Mouse (Mus musculus): Measurements from ENCODE around the gene Smc2. TPM values are rescaled to one million over a fixed set of nuclear protein-coding genes. Genes with fewer than 3 reads are reported as not detected.
"Not testable (repeated sequence)": the region's sequence is repeated elsewhere in the genome, so short reads cannot be mapped to it uniquely, and the experiment has no call there.

The Smc2 gene
- 214 and 225 TPM in 2 replicates for polyA plus RNA-seq (2015; fragmentation: Nextera tagmentation; extraction: Ambion mirVana)

- Histone ChIP-seq H3K9ac (peak within 1 kb of the TSS; percentile 75), H3K9me3 (replicated peaks) (no peaks in the 10 kb centered on the region), H3K4me3 (peak within 1 kb of the TSS; percentile 76), H3K4me1 (peaks cover 9% of the 10 kb centered on the region), H3K36me3 (ENCODE audit: poor library complexity, severe bottlenecking) (peaks cover 21% of the 10 kb centered on the region), H3K4me2 (peak within 1 kb of the TSS; percentile 70), H3K27ac (peak within 1 kb of the TSS; percentile 61), H3K27me3 (no peaks in the 10 kb centered on the region)
- peak; percentile 99 for ATAC-seq
- under 1% methylated on average over 53 of the region's 53 CpGs for WGBS
Measured at GRCm38 (mm10) chr4:52438886-52439664, at the start of gene Smc2. Smc2 (plus strand) TSS chr4:52439243.

GRCm38 (mm10) chr4:52411587-52411986, 27.5 kb upstream of the Smc2 start:
- Histone ChIP-seq H3K36me3 (ENCODE audit: poor library complexity, severe bottlenecking) (no peaks in the 10 kb centered on the region), H3K27ac (no peak overlapping the region), H3K4me3 (no peak overlapping the region), H3K4me1 (no peaks in the 10 kb centered on the region), H3K4me2 (no peak overlapping the region), H3K9me3 (replicated peaks) (no peaks in the 10 kb centered on the region), H3K9ac (no peak overlapping the region), H3K27me3 (no peaks in the 10 kb centered on the region)
- no peak for ATAC-seq
- 80% methylated on average over 2 of the region's 2 CpGs for WGBS

DNA sequence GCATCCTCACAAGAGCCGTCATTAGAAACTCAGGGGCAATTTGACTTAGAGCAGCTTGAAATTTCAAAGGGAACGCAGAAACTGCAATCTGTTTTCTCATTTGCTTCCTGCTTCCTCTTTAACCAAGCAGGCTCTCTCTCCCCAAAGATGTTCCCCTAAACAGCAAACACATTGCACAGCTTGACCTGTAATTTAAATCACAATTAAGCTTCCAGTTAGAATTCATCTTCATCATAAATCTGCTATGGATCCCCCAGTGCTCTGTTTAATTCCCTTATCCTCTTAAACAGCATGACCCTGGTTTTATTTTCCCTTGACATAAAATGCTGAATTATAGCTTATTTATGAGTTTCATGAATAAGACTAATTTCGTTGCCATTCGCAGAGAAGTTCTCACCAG, 15.4 kb upstream of the Smc2 start:
- Histone ChIP-seq H3K4me1 (no peaks in the 10 kb centered on the region), H3K4me2 (no peak overlapping the region), H3K9ac (no peak overlapping the region), H3K27ac (no peak overlapping the region), H3K9me3 (replicated peaks) (no peaks in the 10 kb centered on the region), H3K36me3 (ENCODE audit: poor library complexity, severe bottlenecking) (no peaks in the 10 kb centered on the region), H3K4me3 (no peak overlapping the region), H3K27me3 (no peaks in the 10 kb centered on the region)
- 75% methylated on average over 4 of the region's 4 CpGs for WGBS
- ATAC-seq: no peak

GRCm38 (mm10) chr4:52429310-52430198, 9.5 kb upstream of the Smc2 start:
- no peak overlapping the region for H3K4me2 ChIP-seq
- no peaks in the 10 kb centered on the region for H3K36me3 ChIP-seq (ENCODE audit: poor library complexity, severe bottlenecking)
- no peaks in the 10 kb centered on the region for H3K27me3 ChIP-seq
- no peak overlapping the region for H3K9ac ChIP-seq
- H3K9me3 ChIP-seq (replicated peaks): no peaks in the 10 kb centered on the region
- 50% methylated on average over 7 of the region's 7 CpGs for WGBS
- no peak overlapping the region for H3K4me3 ChIP-seq
- no peak for ATAC-seq
- no peak overlapping the region for H3K27ac ChIP-seq
- no peaks in the 10 kb centered on the region for H3K4me1 ChIP-seq

DNA sequence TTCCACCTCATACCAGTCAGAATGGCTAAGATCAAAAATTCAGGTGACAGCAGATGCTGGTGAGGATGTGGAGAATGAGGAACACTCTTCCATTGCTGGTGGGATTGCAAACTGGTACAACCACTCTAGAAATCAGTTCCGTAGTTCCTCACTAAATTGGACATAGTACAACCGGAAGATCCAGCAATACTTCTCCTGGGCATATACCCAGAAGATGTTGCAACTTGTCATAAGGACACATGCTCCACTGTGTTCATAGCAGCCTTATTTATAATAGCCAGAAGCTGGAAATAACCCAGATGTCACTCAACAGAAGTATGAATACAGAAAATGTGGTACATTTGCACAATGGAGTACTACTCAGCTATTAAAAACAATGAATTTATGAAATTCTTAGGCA, 3.5 kb upstream of the Smc2 start:
- H3K9me3 ChIP-seq (replicated peaks); H3K27me3 ChIP-seq; H3K4me2 ChIP-seq; H3K36me3 ChIP-seq (ENCODE audit: poor library complexity, severe bottlenecking); H3K9ac ChIP-seq; H3K4me1 ChIP-seq; H3K27ac ChIP-seq; H3K4me3 ChIP-seq; ATAC-seq: not testable (repeated sequence)
- 92% methylated on average over 2 of the region's 2 CpGs for whole genome bisulfite sequencing

GRCm38 (mm10) chr4:52438371-52438885, 615 bp upstream of the Smc2 start:
- Histone ChIP-seq H3K27ac (peak overlapping the region; percentile 61), H3K4me1 (peaks cover 9% of the 10 kb centered on the region), H3K27me3 (no peaks in the 10 kb centered on the region), H3K9ac (peak overlapping the region; percentile 75), H3K4me3 (peak overlapping the region; percentile 76), H3K9me3 (replicated peaks) (no peaks in the 10 kb centered on the region), H3K4me2 (peak overlapping the region; percentile 70), H3K36me3 (ENCODE audit: poor library complexity, severe bottlenecking) (peaks cover 15% of the 10 kb centered on the region)
- under 1% methylated on average over 20 of the region's 20 CpGs for WGBS
- ATAC-seq: peak; percentile 1; the same call in 1 of the 2 replicates

DNA sequence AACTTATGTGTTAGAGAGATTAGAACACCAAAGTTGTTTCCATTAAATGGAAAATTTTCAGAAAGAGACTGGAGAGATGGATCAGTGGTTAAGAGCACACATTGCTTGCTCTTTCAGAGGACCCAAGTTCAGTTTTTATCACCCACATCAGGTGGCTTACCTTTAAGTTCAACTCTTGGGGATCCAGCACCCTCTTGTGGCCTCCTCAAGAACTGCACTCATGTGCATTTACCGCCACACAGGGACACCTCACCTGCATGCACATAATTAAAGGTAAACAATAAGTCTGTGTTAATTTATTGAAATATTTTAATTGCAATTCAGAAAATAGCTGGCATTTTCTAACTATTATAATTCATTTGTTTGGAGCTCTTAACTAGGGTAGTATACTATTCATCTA, 20.7 kb downstream of the Smc2 start:
- ATAC-seq: no peak
- Histone ChIP-seq H3K9ac (no peak overlapping the region), H3K36me3 (ENCODE audit: poor library complexity, severe bottlenecking) (peaks cover 47% of the 10 kb centered on the region), H3K9me3 (replicated peaks) (no peaks in the 10 kb centered on the region), H3K4me3 (no peak overlapping the region), H3K27me3 (no peaks in the 10 kb centered on the region), H3K27ac (no peak overlapping the region), H3K4me2 (no peak overlapping the region), H3K4me1 (no peaks in the 10 kb centered on the region)
- WGBS: 97% methylated on average over 1 of the region's 1 CpGs

- no peaks in the 10 kb centered on the region for H3K4me1 ChIP-seq
- no peak overlapping the region for H3K4me3 ChIP-seq
- no peak overlapping the region for H3K9ac ChIP-seq
- H3K4me2 ChIP-seq: no peak overlapping the region
- 93% methylated on average over 5 of the region's 5 CpGs for WGBS
- no peak overlapping the region for H3K27ac ChIP-seq
- no peak for ATAC-seq
- no peaks in the 10 kb centered on the region for H3K27me3 ChIP-seq
- peaks cover 43% of the 10 kb centered on the region for H3K36me3 ChIP-seq (ENCODE audit: poor library complexity, severe bottlenecking)
- H3K9me3 ChIP-seq (replicated peaks): no peaks in the 10 kb centered on the region
Measured at GRCm38 (mm10) chr4:52461321-52461720, 22.3 kb downstream of the Smc2 start.

- H3K27me3 ChIP-seq: no peaks in the 10 kb centered on the region
- no peak overlapping the region for H3K27ac ChIP-seq
- no peaks in the 10 kb centered on the region for H3K4me1 ChIP-seq
- no peak overlapping the region for H3K9ac ChIP-seq
- 90% methylated on average over 3 of the region's 3 CpGs for WGBS
- H3K36me3 ChIP-seq (ENCODE audit: poor library complexity, severe bottlenecking): peaks cover 52% of the 10 kb centered on the region
- ATAC-seq: no peak
- H3K4me3 ChIP-seq: no peak overlapping the region
- no peak overlapping the region for H3K4me2 ChIP-seq
- H3K9me3 ChIP-seq (replicated peaks): no peaks in the 10 kb centered on the region
Measured at GRCm38 (mm10) chr4:52473431-52473830, 34.4 kb downstream of the Smc2 start.

GRCm38 (mm10) chr4:52487486-52487885, 48.4 kb downstream of the Smc2 start:
- H3K9ac ChIP-seq: no peak overlapping the region
- WGBS: 93% methylated on average over 4 of the region's 4 CpGs
- peaks cover 25% of the 10 kb centered on the region for H3K36me3 ChIP-seq (ENCODE audit: poor library complexity, severe bottlenecking)
- no peaks in the 10 kb centered on the region for H3K4me1 ChIP-seq
- no peak overlapping the region for H3K4me2 ChIP-seq
- no peak overlapping the region for H3K27ac ChIP-seq
- no peaks in the 10 kb centered on the region for H3K9me3 ChIP-seq (replicated peaks)
- no peaks in the 10 kb centered on the region for H3K27me3 ChIP-seq
- ATAC-seq: no peak
- no peak overlapping the region for H3K4me3 ChIP-seq

- H3K4me3 ChIP-seq; H3K4me1 ChIP-seq; H3K36me3 ChIP-seq (ENCODE audit: poor library complexity, severe bottlenecking); H3K27ac ChIP-seq; H3K9ac ChIP-seq; ATAC-seq; H3K4me2 ChIP-seq; H3K27me3 ChIP-seq; H3K9me3 ChIP-seq (replicated peaks): not testable (repeated sequence)
- WGBS: 97% methylated on average over 10 of the region's 10 CpGs
Measured at GRCm38 (mm10) chr4:52497144-52497543, 58.1 kb downstream of the Smc2 start, which contains the start of gene Vma21-ps. Vma21-ps (minus strand) TSS chr4:52497244.

- Histone ChIP-seq H3K27me3 (no peaks in the 10 kb centered on the region), H3K27ac (no peak overlapping the region), H3K36me3 (ENCODE audit: poor library complexity, severe bottlenecking) (no peaks in the 10 kb centered on the region), H3K4me2 (no peak overlapping the region), H3K4me1 (no peaks in the 10 kb centered on the region), H3K9ac (no peak overlapping the region), H3K9me3 (replicated peaks) (no peaks in the 10 kb centered on the region), H3K4me3 (no peak overlapping the region)
- WGBS: 7% methylated on average over 4 of the region's 4 CpGs
- 0 out of 2 replicates have a peak, but pooled peaks have one; percentile 38 for ATAC-seq
Measured at GRCm38 (mm10) chr4:52517580-52517979, 78.5 kb downstream of the Smc2 start.

Data from forebrain, embryonic 13.5 days (tissue).